Mouse (Mus musculus) G1E (cell line): ENCODE measurements around the gene Cspg4.

Experiments
- CTCF ChIP-seq: IDR thresholded peaks from 2 replicates; pipeline ENCODE4 v1.5.1; 2012; ENCODE audit warnings: low read depth, low read length, inconsistent platforms, mixed read lengths
- GATA1 ChIP-seq: IDR thresholded peaks from 2 replicates; pipeline ENCODE4 v1.6.1; 2012; ENCODE audit warnings: borderline replicate concordance, low read length, inconsistent platforms, mixed read lengths

GRCm38 (mm10) chr9:56893313-56893712, 28.5 kb downstream of the Cspg4 start:
- TF ChIP-seq CTCF (no peak), GATA1 (no peak)
